Mouse (Mus musculus) embryonic facial prominence, embryonic 14.5 days (tissue): ENCODE results near the gene Enox2. TPM values are rescaled to one million over a fixed set of nuclear protein-coding genes. Genes with fewer than 3 reads are reported as not detected.

Source experiments
- polyA plus RNA-seq: library from polyadenylated mRNA; unstranded; fragments of >200 nt; fragmentation: Nextera tagmentation; extraction: Ambion mirVana; gene quantifications from 2 replicates; pipeline ENCODE4 v1.2.1, GENCODE M21; 2014

Gene Enox2
- polyA plus RNA-seq, 1 experiment from 2014 or later, result 7.0 TPM

Other genes starting within 250 kb of the Enox2 start
- gene Arhgap36, start 175.7 kb upstream of the Enox2 start, polyA plus RNA-seq, result 66.1 and 107 TPM in 2 replicates